Mouse (Mus musculus) layer of hippocampus, adult 9-10 months (tissue): ENCODE measurements at regions not wholly inside any gene's neighbourhood (a gene's known extent, or its start where the extent isn't known, plus 50 kb on each side); places are given as distances from the start of the nearest gene placed in this dataset.
A peak's percentile ranks its signal among the peaks of the same experiment; 100 is the strongest.

Experiments used
- DNase-seq: peaks from one replicate; pipeline ENCODE4 v3.0.0; 2022; ENCODE audit warnings: low spot score

- no peak for DNase-seq
Observed at GRCm38 (mm10) chr8:104036580-104037477, 64.6 kb upstream of the Cdh5 start.

GRCm38 (mm10) chr8:104037611-104038010 lies 63.8 kb upstream of the Cdh5 start:
- no peak for DNase-seq

- no peak for DNase-seq
Observed at GRCm38 (mm10) chr8:104039526-104039925, 61.9 kb upstream of the Cdh5 start.

- DNase-seq, result no peak
Observed at GRCm38 (mm10) chr8:104041522-104041921, 59.9 kb upstream of the Cdh5 start.

GRCm38 (mm10) chr8:104042434-104042833 lies 59.0 kb upstream of the Cdh5 start:
- DNase-seq, result no peak

GRCm38 (mm10) chr8:104048037-104048436 lies 53.4 kb upstream of the Cdh5 start:
- DNase-seq, result no peak

GRCm38 (mm10) chr8:104049181-104049580 lies 52.2 kb upstream of the Cdh5 start:
- DNase-seq, result no peak

GRCm38 (mm10) chr8:104050694-104051539 lies 50.5 kb upstream of the Cdh5 start:
- peak; percentile 62 for DNase-seq

- no peak for DNase-seq
Observed at GRCm38 (mm10) chr8:104051540-104051882, 49.9 kb upstream of the Cdh5 start.
